Mouse (Mus musculus): ENCODE data around the gene Fgb. TPM values are rescaled to one million over a fixed set of nuclear protein-coding genes. Genes with fewer than 3 reads are reported as not detected.

Gene Fgb
- polyA plus RNA-seq, 1 experiment, result not detected

- H3K36me3 ChIP-seq (ENCODE audit: control insufficient read depth, insufficient read depth), result peaks cover 13% of the 10 kb centered on the region
- H3K4me2 ChIP-seq (ENCODE audit: low read depth), result no peak overlapping the region
- H3ac ChIP-seq (ENCODE audit: control insufficient read depth, insufficient read length), result no peak overlapping the region
- peaks cover 19% of the 10 kb centered on the region for H3K79me2 ChIP-seq (ENCODE audit: control insufficient read depth, insufficient read depth)
- no peaks in the 10 kb centered on the region for H3K27me3 ChIP-seq (ENCODE audit: control insufficient read depth, insufficient read depth, insufficient read length)
- no peak for TF ChIP-seq E2F4 (IDR thresholded peaks at IDR 0.05; ENCODE audit: insufficient read depth)
- TF ChIP-seq TCF3 (IDR thresholded peaks at IDR 0.05; ENCODE audit: insufficient read length, low read depth), result no peak
- no peak for TF ChIP-seq REST (IDR thresholded peaks at IDR 0.05; ENCODE audit: insufficient read depth, insufficient read length)
- no peak for TF ChIP-seq MYOD1 (IDR thresholded peaks at IDR 0.05; ENCODE audit: control insufficient read depth in 1 of 3, insufficient read length in 2 of 3, low read depth in 2 of 3)
- TF ChIP-seq POLR2AphosphoS2 (IDR thresholded peaks at IDR 0.05; ENCODE audit: insufficient read length, low read depth), result no peak
- TF ChIP-seq MYOG (IDR thresholded peaks at IDR 0.05; ENCODE audit: control insufficient read depth in 1 of 3, insufficient read depth in 1 of 3, insufficient read length in 2 of 3, low read depth in 2 of 3), result no peak
- no peak for TF ChIP-seq SRF (IDR thresholded peaks at IDR 0.05; ENCODE audit: control insufficient read depth, insufficient read length, low read depth)
- no peak for TF ChIP-seq CEBPB (IDR thresholded peaks at IDR 0.05; ENCODE audit: insufficient read depth, poor library complexity, severe bottlenecking)
- TF ChIP-seq USF1 (IDR thresholded peaks at IDR 0.05; ENCODE audit: low read depth), result no peak
- TF ChIP-seq POLR2A (IDR thresholded peaks at IDR 0.05; ENCODE audit: insufficient read length, low read depth), result no peak
- no peak for TF ChIP-seq MAX (IDR thresholded peaks at IDR 0.05; ENCODE audit: low read depth)
- no peak for TF ChIP-seq TCF12 (IDR thresholded peaks at IDR 0.05; ENCODE audit: insufficient read depth, poor library complexity, severe bottlenecking)
- H3K4me3 ChIP-seq, result no peak overlapping the region
These were observed 7.4 kb upstream of the Fgb start for GRCm38 (mm10) chr3:83057046-83057445.

- Histone ChIP-seq H3K79me2 (ENCODE audit: control insufficient read depth, insufficient read depth) (peaks cover 19% of the 10 kb centered on the region), H3K36me3 (ENCODE audit: control insufficient read depth, insufficient read depth) (peaks cover 10% of the 10 kb centered on the region), H3K4me2 (ENCODE audit: low read depth) (peak within 1 kb of the TSS; percentile 84), H3ac (ENCODE audit: control insufficient read depth, insufficient read length) (peak within 1 kb of the TSS; percentile 58), H3K27me3 (ENCODE audit: control insufficient read depth, insufficient read depth, insufficient read length) (no peaks in the 10 kb centered on the region), H3K4me3 (peak within 1 kb of the TSS; percentile 97)
- TF ChIP-seq POLR2AphosphoS2 (IDR thresholded peaks at IDR 0.05; ENCODE audit: insufficient read length, low read depth) (peak; percentile 79), TCF3 (IDR thresholded peaks at IDR 0.05; ENCODE audit: insufficient read length, low read depth) (no peak), POLR2A (IDR thresholded peaks at IDR 0.05; ENCODE audit: insufficient read length, low read depth) (peak; percentile 72)
These were observed 5.8 kb upstream of the Fgb start, which contains the start of gene Plrg1 for GRCm38 (mm10) chr3:83055281-83056038. Plrg1 (plus strand) TSS chr3:83055522.

GRCm38 (mm10) chr3:83054759-83055158, 5.1 kb upstream of the Fgb start:
- Histone ChIP-seq H3K4me3 (peak overlapping the region; percentile 97), H3ac (ENCODE audit: control insufficient read depth, insufficient read length) (no peak overlapping the region), H3K79me2 (ENCODE audit: control insufficient read depth, insufficient read depth) (peaks cover 19% of the 10 kb centered on the region), H3K4me2 (ENCODE audit: low read depth) (peak overlapping the region; percentile 61), H3K36me3 (ENCODE audit: control insufficient read depth, insufficient read depth) (peaks cover 10% of the 10 kb centered on the region), H3K27me3 (ENCODE audit: control insufficient read depth, insufficient read depth, insufficient read length) (no peaks in the 10 kb centered on the region)
- no peak for TF ChIP-seq E2F4 (IDR thresholded peaks at IDR 0.05; ENCODE audit: insufficient read depth)
- no peak for TF ChIP-seq POLR2AphosphoS2 (IDR thresholded peaks at IDR 0.05; ENCODE audit: insufficient read length, low read depth)
- TF ChIP-seq MAX (IDR thresholded peaks at IDR 0.05; ENCODE audit: low read depth), result no peak
- no peak for TF ChIP-seq USF1 (IDR thresholded peaks at IDR 0.05; ENCODE audit: low read depth)
- TF ChIP-seq TCF3 (IDR thresholded peaks at IDR 0.05; ENCODE audit: insufficient read length, low read depth), result no peak
- no peak for TF ChIP-seq POLR2A (IDR thresholded peaks at IDR 0.05; ENCODE audit: insufficient read length, low read depth)
- TF ChIP-seq TCF12 (IDR thresholded peaks at IDR 0.05; ENCODE audit: insufficient read depth, poor library complexity, severe bottlenecking), result no peak
- no peak for TF ChIP-seq MYOG (IDR thresholded peaks at IDR 0.05; ENCODE audit: control insufficient read depth in 1 of 3, insufficient read depth in 1 of 3, insufficient read length in 2 of 3, low read depth in 2 of 3)

- Histone ChIP-seq H3K27me3 (ENCODE audit: control insufficient read depth, insufficient read depth, insufficient read length) (no peaks in the 10 kb centered on the region), H3K36me3 (ENCODE audit: control insufficient read depth, insufficient read depth) (peaks cover 4% of the 10 kb centered on the region), H3K4me2 (ENCODE audit: low read depth) (no peak overlapping the region), H3K79me2 (ENCODE audit: control insufficient read depth, insufficient read depth) (peaks cover 19% of the 10 kb centered on the region), H3ac (ENCODE audit: control insufficient read depth, insufficient read length) (no peak overlapping the region), H3K4me3 (no peak overlapping the region)
- no peak for TF ChIP-seq TCF12 (IDR thresholded peaks at IDR 0.05; ENCODE audit: insufficient read depth, poor library complexity, severe bottlenecking)
- TF ChIP-seq CEBPB (IDR thresholded peaks at IDR 0.05; ENCODE audit: insufficient read depth, poor library complexity, severe bottlenecking), result no peak
These were observed 4.1 kb upstream of the Fgb start for GRCm38 (mm10) chr3:83053758-83054157.

GRCm38 (mm10) chr3:83053126-83053525, 3.5 kb upstream of the Fgb start:
- H3K27me3 ChIP-seq (ENCODE audit: control insufficient read depth, insufficient read depth, insufficient read length), result no peaks in the 10 kb centered on the region
- H3ac ChIP-seq (ENCODE audit: control insufficient read depth, insufficient read length), result no peak overlapping the region
- TF ChIP-seq E2F4 (IDR thresholded peaks at IDR 0.05; ENCODE audit: insufficient read depth) (no peak), USF1 (IDR thresholded peaks at IDR 0.05; ENCODE audit: low read depth) (no peak), TCF3 (IDR thresholded peaks at IDR 0.05; ENCODE audit: insufficient read length, low read depth) (no peak), MYOG (IDR thresholded peaks at IDR 0.05; ENCODE audit: control insufficient read depth in 1 of 3, insufficient read depth in 1 of 3, insufficient read length in 2 of 3, low read depth in 2 of 3) (no peak), POLR2AphosphoS2 (IDR thresholded peaks at IDR 0.05; ENCODE audit: insufficient read length, low read depth) (no peak), MYOD1 (IDR thresholded peaks at IDR 0.05; ENCODE audit: control insufficient read depth in 1 of 3, insufficient read length in 2 of 3, low read depth in 2 of 3) (no peak), POLR2A (IDR thresholded peaks at IDR 0.05; ENCODE audit: insufficient read length, low read depth) (no peak)
- H3K79me2 ChIP-seq (ENCODE audit: control insufficient read depth, insufficient read depth), result peaks cover 19% of the 10 kb centered on the region
- H3K36me3 ChIP-seq (ENCODE audit: control insufficient read depth, insufficient read depth), result no peaks in the 10 kb centered on the region
- H3K4me3 ChIP-seq, result no peak overlapping the region
- H3K4me2 ChIP-seq (ENCODE audit: low read depth), result no peak overlapping the region
